Mouse (Mus musculus) layer of hippocampus, postnatal 14 days (tissue): ENCODE data around the gene Crot. TPM values are rescaled to one million over a fixed set of nuclear protein-coding genes. Genes with fewer than 3 reads are reported as not detected.

ENCODE experiments used
- total RNA-seq, 2 experiments: library from RNA; stranded (reverse); gene quantifications; 2 replicates each; pipeline ENCODE4 v1.2.3; 2021

Crot gene
- total RNA-seq, 2 experiments from 2014 or later: 25.0 to 29.1 TPM

Other genes starting within 250 kb of the Crot start
- gene Abcb1b, start 199.2 kb downstream of the Crot start, total RNA-seq: 1 to 10 TPM; 2.9 to 5.4 TPM
- gene Abcb4, start 103.6 kb downstream of the Crot start, total RNA-seq: 1 to 10 TPM; 4.2 to 5.5 TPM
- gene Tmem243, start 103.3 kb upstream of the Crot start, total RNA-seq: 1 to 10 TPM; 7.4 to 7.8 TPM
- 10 to 100 TPM; 49.9 to 53.1 TPM for gene Dmtf1, start 164.5 kb upstream of the Crot start, total RNA-seq